Mouse (Mus musculus): ENCODE data around the gene Eif3f. TPM values are rescaled to one million over a fixed set of nuclear protein-coding genes. Genes with fewer than 3 reads are reported as not detected.

The Eif3f gene
- 100 to 1,000 TPM in 1 of 2 experiments, 10 to 100 TPM in 1; 90.9 to 108 TPM for total RNA-seq (2021)
- long read RNA-seq, experiment 1, transcript Eif3f-201 (8 exons, 2,514 nt), result major isoform, 154 of 175 reads
- long read RNA-seq, experiment 1, partial matches to known transcripts, result 20 of 175 reads
- long read RNA-seq, experiment 1, other reads (novel, unspliced or antisense), result 1 of 175 reads
- long read RNA-seq, experiment 2, transcript Eif3f-201 (8 exons, 2,514 nt), result major isoform, 232 of 257 reads
- long read RNA-seq, experiment 2, partial matches to known transcripts, result 25 of 257 reads
- long read RNA-seq, experiment 2, other reads (novel, unspliced or antisense), result 0 of 257 reads

- intact Hi-C loops (cut with DNase I), result loop anchor here (2.0 kb wide), 1 partner anchor 119 kb away; no protein-coding TSS in a partner anchor
- peak; percentile 87 to 92 for DNase-seq
Observed at GRCm38 (mm10) chr7:108933794-108934731, at the start of gene Eif3f. Gene Eif3f (plus strand): TSS chr7:108934417.

GRCm38 (mm10) chr7:108884906-108885305, 49.3 kb upstream of the Eif3f start, which contains the start of gene Olfr518:
Gene Olfr518 (minus strand): TSS chr7:108885006.
- intact Hi-C loops (cut with DNase I), result no loop called here
- DNase-seq, result no peak

GRCm38 (mm10) chr7:108894320-108894719, 39.9 kb upstream of the Eif3f start, which contains the start of gene Olfr519:
Gene Olfr519 (minus strand): TSS chr7:108894420.
- no peak for DNase-seq
- intact Hi-C loops (cut with DNase I), result no loop called here

- no peak for DNase-seq
- intact Hi-C loops (cut with DNase I), result no loop called here
Observed at GRCm38 (mm10) chr7:108903969-108904368, 30.2 kb upstream of the Eif3f start.

GRCm38 (mm10) chr7:108927043-108927442, 7.2 kb upstream of the Eif3f start:
- DNase-seq, result no peak
- intact Hi-C loops (cut with DNase I), result no loop called here

- intact Hi-C loops (cut with DNase I), result no loop called here
- DNase-seq, result no peak
Observed at GRCm38 (mm10) chr7:108928280-108929188, 5.7 kb upstream of the Eif3f start.

GRCm38 (mm10) chr7:108929726-108930393, 4.4 kb upstream of the Eif3f start, which contains the start of gene Nlrp10:
Gene Nlrp10 (minus strand): TSS chr7:108930178.
- intact Hi-C loops (cut with DNase I), result no loop called here
- no peak for DNase-seq

- no peak for DNase-seq
- intact Hi-C loops (cut with DNase I), result no loop called here
Observed at GRCm38 (mm10) chr7:108934836-108935235, 619 bp downstream of the Eif3f start.

- intact Hi-C loops (cut with DNase I), result no loop called here
Observed at GRCm38 (mm10) chr7:108935411-108935810, 1.2 kb downstream of the Eif3f start.

GRCm38 (mm10) chr7:108936591-108936990, 2.4 kb downstream of the Eif3f start:
- intact Hi-C loops (cut with DNase I), result no loop called here

More at GRCm38 (mm10) chr7:108935411-108935810, 1.2 kb downstream of the Eif3f start:
- no peak for DNase-seq

GRCm38 (mm10) chr7:108941466-108941865, 7.2 kb downstream of the Eif3f start:
- DNase-seq, result no peak

More at GRCm38 (mm10) chr7:108936591-108936990, 2.4 kb downstream of the Eif3f start:
- no peak for DNase-seq

GRCm38 (mm10) chr7:108944002-108944401, 9.8 kb downstream of the Eif3f start:
- DNase-seq, result no peak

More at GRCm38 (mm10) chr7:108941466-108941865, 7.2 kb downstream of the Eif3f start:
- intact Hi-C loops (cut with DNase I), result no loop called here

GRCm38 (mm10) chr7:108948611-108949010, 14.4 kb downstream of the Eif3f start:
- no peak for DNase-seq
- intact Hi-C loops (cut with DNase I), result no loop called here

More at GRCm38 (mm10) chr7:108944002-108944401, 9.8 kb downstream of the Eif3f start:
- intact Hi-C loops (cut with DNase I), result no loop called here

GRCm38 (mm10) chr7:108949301-108949700, 15.1 kb downstream of the Eif3f start:
- intact Hi-C loops (cut with DNase I), result no loop called here
- no peak for DNase-seq

- peak in 1 of 2 experiments; percentile 18 for DNase-seq
- intact Hi-C loops (cut with DNase I), result no loop called here
Observed at GRCm38 (mm10) chr7:108950312-108950761, 16.1 kb downstream of the Eif3f start, which contains the start of gene Tub. Gene Tub (plus strand): TSS chr7:108950338.

- DNase-seq, result no peak
- intact Hi-C loops (cut with DNase I), result no loop called here
Observed at GRCm38 (mm10) chr7:108950762-108951331, 16.6 kb downstream of the Eif3f start.

- no peak for DNase-seq
- intact Hi-C loops (cut with DNase I), result no loop called here
Observed at GRCm38 (mm10) chr7:108952801-108953200, 18.6 kb downstream of the Eif3f start.

- intact Hi-C loops (cut with DNase I), result no loop called here
- no peak for DNase-seq
Observed at GRCm38 (mm10) chr7:108954185-108954584, 20.0 kb downstream of the Eif3f start.

- intact Hi-C loops (cut with DNase I), result no loop called here
- DNase-seq, result no peak
Observed at GRCm38 (mm10) chr7:108957734-108958133, 23.5 kb downstream of the Eif3f start.

Measured in gastrocnemius, postnatal 36 days (tissue).